Mouse (Mus musculus) hindbrain, embryonic 15.5 days (tissue): ENCODE measurements around the gene Mad2l2. TPM values are rescaled to one million over a fixed set of nuclear protein-coding genes. Genes with fewer than 3 reads are reported as not detected.
A peak's percentile ranks its signal among the peaks of the same experiment; 100 is the strongest.
"Not testable (repeated sequence)": the region's sequence is repeated elsewhere in the genome, so short reads cannot be mapped to it uniquely, and the experiment has no call there.

Source experiments
- ATAC-seq: fragments of 200-750 bp; cut with Nextera tagmentation; 2 replicates; pipeline ENCODE4 v1.8.0; 2017; ENCODE audit warnings: low read depth, moderate number of reproducible peaks, moderate TSS enrichment; ENCODE audit not compliant: low FRiP score
- H3K27ac ChIP-seq: fragments of 300-500 bp; sonication (generic); replicated peaks from 2 replicates; pipeline ENCODE4 v1.5.1; 2015; ENCODE audit warnings: mild to moderate bottlenecking, inconsistent platforms
- H3K27me3 ChIP-seq: fragments of 300-500 bp; sonication (generic); 2 replicates; pipeline ENCODE4 v1.6.1; 2015; ENCODE audit warnings: control low read depth, inconsistent platforms
- H3K36me3 ChIP-seq: fragments of 300-500 bp; sonication (generic); 2 replicates; pipeline ENCODE4 v1.6.1; 2015; ENCODE audit warnings: control low read depth, inconsistent platforms
- H3K4me1 ChIP-seq: fragments of 300-500 bp; sonication (generic); replicated peaks from 2 replicates; pipeline ENCODE4 v1.6.1; 2015; ENCODE audit warnings: control low read depth, inconsistent platforms
- H3K4me2 ChIP-seq: fragments of 300-500 bp; sonication (generic); 2 replicates; pipeline ENCODE4 v1.6.1; 2015; ENCODE audit warnings: moderate library complexity, mild to moderate bottlenecking, inconsistent platforms
- H3K4me3 ChIP-seq: fragments of 300-500 bp; sonication (generic); 2 replicates; pipeline ENCODE4 v1.5.1; 2015; ENCODE audit warnings: mild to moderate bottlenecking, inconsistent platforms
- H3K9ac ChIP-seq: fragments of 300-500 bp; sonication (generic); 2 replicates; pipeline ENCODE4 v1.6.1; 2015; ENCODE audit warnings: inconsistent platforms
- H3K9me3 ChIP-seq: fragments of 300-500 bp; sonication (generic); 2 replicates; pipeline ENCODE4 v1.6.1; 2016; ENCODE audit warnings: control low read depth, inconsistent platforms
- WGBS: fragments of 180-500 bp; shearing (Covaris S2); methylation state at CpG from one replicate; pipeline ENCODE4 v1.1.7; 2015; 5-methylcytosine and 5-hydroxymethylcytosine counted together
- microRNA-seq: library from miRNA; unstranded; fragments of <30 nt; microRNA quantifications from one replicate; pipeline ENCODE4, GENCODE M21; 2016
- polyA plus RNA-seq: library from polyadenylated mRNA; unstranded; fragments of >200 nt; fragmentation: Nextera tagmentation; extraction: Ambion mirVana; gene quantifications from 2 replicates; pipeline ENCODE4 v1.2.1, GENCODE M21; 2015

Mad2l2 gene
- polyA plus RNA-seq, 1 experiment from 2014 or later = 110 TPM

- Histone ChIP-seq H3K27me3 (no peaks in the 10 kb centered on the region), H3K4me1 (peaks cover 13% of the 10 kb centered on the region; the same call in 1 of the 2 replicates), H3K4me3 (no peak overlapping the region), H3K9ac (no peak overlapping the region), H3K9me3 (no peaks in the 10 kb centered on the region), H3K27ac (no peak overlapping the region), H3K4me2 (no peak overlapping the region), H3K36me3 (no peaks in the 10 kb centered on the region)
- 31% methylated on average over 9 of the region's 9 CpGs for WGBS
- ATAC-seq = 0 out of 2 replicates have a peak, but pooled peaks have one; percentile 37
Observed at GRCm38 (mm10) chr4:148184564-148184963, 54.4 kb downstream of the Mad2l2 start.

- Histone ChIP-seq H3K36me3 (no peaks in the 10 kb centered on the region), H3K9ac (no peak overlapping the region), H3K27me3 (no peaks in the 10 kb centered on the region), H3K4me2 (no peak overlapping the region), H3K27ac (no peak overlapping the region), H3K4me3 (no peak overlapping the region), H3K9me3 (no peaks in the 10 kb centered on the region), H3K4me1 (peaks cover 13% of the 10 kb centered on the region; the same call in 1 of the 2 replicates)
- 73% methylated on average over 4 of the region's 4 CpGs for WGBS
- ATAC-seq = no peak
Observed at GRCm38 (mm10) chr4:148185819-148186218, 55.6 kb downstream of the Mad2l2 start.

- not testable (repeated sequence) for H3K27ac ChIP-seq, H3K9me3 ChIP-seq, H3K4me3 ChIP-seq, ATAC-seq, H3K36me3 ChIP-seq, H3K9ac ChIP-seq, H3K27me3 ChIP-seq, H3K4me2 ChIP-seq
- 92% methylated on average over 1 of the region's 1 CpGs for WGBS
- peaks cover 14% of the 10 kb centered on the region for H3K4me1 ChIP-seq
Observed at GRCm38 (mm10) chr4:148188767-148189166, 58.6 kb downstream of the Mad2l2 start.

GRCm38 (mm10) chr4:148192707-148193245 is 62.6 kb downstream of the Mad2l2 start:
- no peaks in the 10 kb centered on the region for H3K9me3 ChIP-seq
- ATAC-seq = no peak
- no peak overlapping the region for H3K4me2 ChIP-seq
- no peaks in the 10 kb centered on the region for H3K27me3 ChIP-seq
- no peak overlapping the region for H3K27ac ChIP-seq
- peaks cover 7% of the 10 kb centered on the region for H3K4me1 ChIP-seq
- no peaks in the 10 kb centered on the region for H3K36me3 ChIP-seq
- 34% methylated on average over 11 of the region's 11 CpGs for WGBS
- H3K4me3 ChIP-seq = no peak overlapping the region
- no peak overlapping the region for H3K9ac ChIP-seq

GRCm38 (mm10) chr4:148194400-148194799 is 64.2 kb downstream of the Mad2l2 start:
- Histone ChIP-seq H3K4me2 (no peak overlapping the region), H3K36me3 (no peaks in the 10 kb centered on the region)

More at GRCm38 (mm10) chr4:148194400-148194799, 64.2 kb downstream of the Mad2l2 start:
- no peaks in the 10 kb centered on the region for H3K27me3 ChIP-seq
- H3K27ac ChIP-seq = no peak overlapping the region
- H3K9ac ChIP-seq = no peak overlapping the region
- ATAC-seq = no peak; the same call in 1 of the 2 replicates
- no peaks in the 10 kb centered on the region for H3K9me3 ChIP-seq
- H3K4me3 ChIP-seq = no peak overlapping the region
- H3K4me1 ChIP-seq = peaks cover 16% of the 10 kb centered on the region

Small RNA genes lying within 50 kb of the gene (microRNA-seq; reads per million reads assigned to microRNA genes)
- not detected for gene Mir7022

Other genes starting within 250 kb of the Mad2l2 start
- 93.6 and 104 TPM in 2 replicates for gene Mfn2, start 225.7 kb upstream of the Mad2l2 start, polyA plus RNA-seq
- 25.9 and 26.3 TPM in 2 replicates for gene Plod1, start 193.6 kb upstream of the Mad2l2 start, polyA plus RNA-seq
- gene 2510039O18Rik, start 189.5 kb upstream of the Mad2l2 start, polyA plus RNA-seq = 13.3 and 14.0 TPM in 2 replicates
- gene Nppb, start 144.6 kb upstream of the Mad2l2 start, polyA plus RNA-seq = 0.19 and 0.35 TPM in 2 replicates
- 1.6 and 1.7 TPM in 2 replicates for gene Nppa, start 129.7 kb upstream of the Mad2l2 start, polyA plus RNA-seq
- 31.3 and 32.8 TPM in 2 replicates for gene Clcn6, start 91.6 kb upstream of the Mad2l2 start, polyA plus RNA-seq
- gene Mthfr, start 91.3 kb upstream of the Mad2l2 start, polyA plus RNA-seq = 18.0 and 22.1 TPM in 2 replicates
- gene Agtrap, start 42.4 kb upstream of the Mad2l2 start, polyA plus RNA-seq = 6.0 and 6.8 TPM in 2 replicates
- gene Draxin, start 314 bp downstream of the Mad2l2 start, polyA plus RNA-seq = 15.4 and 16.1 TPM in 2 replicates
- gene Fbxo6, start 21.8 kb downstream of the Mad2l2 start, polyA plus RNA-seq = 21.7 and 21.8 TPM in 2 replicates
- gene Fbxo44, start 30.1 kb downstream of the Mad2l2 start, polyA plus RNA-seq = 93.3 and 96.0 TPM in 2 replicates
- 21.4 and 23.4 TPM in 2 replicates for gene Fbxo2, start 30.2 kb downstream of the Mad2l2 start, polyA plus RNA-seq
- gene Disp3, start 157.6 kb downstream of the Mad2l2 start, polyA plus RNA-seq = 13.3 and 15.3 TPM in 2 replicates